Mouse (Mus musculus) CH12.LX (cell line): ENCODE data around the gene Ptges. TPM values are rescaled to one million over a fixed set of nuclear protein-coding genes. Genes with fewer than 3 reads are reported as not detected.

Source experiments
- DNase-seq: peaks from one replicate; pipeline ENCODE4 v3.0.0-alpha.2; 2013; ENCODE audit errors: extremely low read depth
- H3K27ac ChIP-seq: 2 replicates; pipeline ENCODE4 v1.5.1; 2012; ENCODE audit warnings: low read depth, mild to moderate bottlenecking, control low read depth, moderate library complexity; ENCODE audit not compliant: insufficient read depth
- H3K27me3 ChIP-seq: replicated peaks from 2 replicates; pipeline ENCODE3; 2012; ENCODE audit warnings: inconsistent platforms
- H3K36me3 ChIP-seq, 2 experiments: replicated peaks in 1 of 2; 2 replicates each; pipeline versions ENCODE3 to v1.6.1; 2012; ENCODE audit warnings: inconsistent platforms in 1 of 2, low read length in 1 of 2, mild to moderate bottlenecking in 1 of 2, mixed read lengths in 1 of 2, moderate library complexity in 1 of 2; ENCODE audit not compliant: control insufficient read depth in 1 of 2, insufficient read depth in 1 of 2
- H3K4me1 ChIP-seq, 2 experiments: 2 replicates each; pipeline ENCODE4 v1.6.1; 2012; ENCODE audit warnings: inconsistent platforms in 1 of 2, moderate library complexity in 1 of 2; ENCODE audit not compliant: insufficient read depth in 2 of 2, control insufficient read depth in 1 of 2
- H3K4me2 ChIP-seq: 2 replicates; pipeline ENCODE4 v1.6.1; 2012; ENCODE audit warnings: low read depth, mild to moderate bottlenecking, control low read depth; ENCODE audit not compliant: poor library complexity, insufficient read depth, severe bottlenecking
- H3K4me3 ChIP-seq, 3 experiments: fragments of 150-350 bp in 1 of 3; sonication (generic) in 1 of 3; replicated peaks in 1 of 3; 2 replicates each; pipeline versions ENCODE3 to v1.5.1; 2011 to 2012; ENCODE audit warnings: low read depth in 2 of 3, low read length in 2 of 3, mild to moderate bottlenecking in 2 of 3, moderate library complexity in 2 of 3, control low read depth in 1 of 3, improper control_type of control experiment in 1 of 3, inconsistent platforms in 1 of 3, mixed read lengths in 1 of 3; ENCODE audit not compliant: poor library complexity in 1 of 3
- H3K79me2 ChIP-seq: replicated peaks from 2 replicates; pipeline ENCODE4 v1.6.1; 2012; ENCODE audit warnings: mild to moderate bottlenecking, moderate library complexity; ENCODE audit not compliant: control insufficient read depth, poor library complexity, insufficient read depth, severe bottlenecking; ENCODE audit errors: extremely low read depth
- H3K9ac ChIP-seq: 2 replicates; pipeline ENCODE4 v1.6.1; 2012; ENCODE audit warnings: low read depth, mild to moderate bottlenecking, control low read depth, moderate library complexity; ENCODE audit not compliant: insufficient read depth
- H3K9me3 ChIP-seq: replicated peaks from 2 replicates; pipeline ENCODE3; 2012; ENCODE audit warnings: low read length, inconsistent platforms, mixed read lengths
- CTCF ChIP-seq, 2 experiments: IDR thresholded peaks in 1 of 2; conservative IDR thresholded peaks in 1 of 2; 2 replicates each; pipeline ENCODE4 v1.5.1; 2011 to 2012; ENCODE audit warnings: low read depth in 2 of 2, low read length in 2 of 2, improper control_type of control experiment in 1 of 2, inconsistent platforms in 1 of 2, mild to moderate bottlenecking in 1 of 2, moderate library complexity in 1 of 2
- ETS1 ChIP-seq: conservative IDR thresholded peaks from 2 replicates; pipeline ENCODE4 v1.6.1; 2012; ENCODE audit warnings: low read depth, mild to moderate bottlenecking, inconsistent platforms, low read length, improper control_type of control experiment, moderate library complexity
- GABPA ChIP-seq: IDR thresholded peaks from 2 replicates; pipeline ENCODE4 v1.6.1; 2012; ENCODE audit warnings: low read depth, low read length, improper control_type of control experiment, inconsistent platforms; ENCODE audit not compliant: insufficient replicate concordance
- MYC ChIP-seq: IDR thresholded peaks from 2 replicates; pipeline ENCODE4 v1.6.1; 2011; ENCODE audit warnings: low read depth, mild to moderate bottlenecking, improper control_type of control experiment, low read length
- RAD21 ChIP-seq: IDR thresholded peaks from 2 replicates; pipeline ENCODE4 v1.6.1; 2011; ENCODE audit warnings: low read depth, mild to moderate bottlenecking, low read length, improper control_type of control experiment, moderate library complexity
- RCOR1 ChIP-seq: conservative IDR thresholded peaks from 2 replicates; pipeline ENCODE4 v1.6.1; 2012; ENCODE audit warnings: low read depth, mild to moderate bottlenecking, inconsistent platforms, low read length, improper control_type of control experiment
- SIN3A ChIP-seq: IDR thresholded peaks from 2 replicates; pipeline ENCODE4 v1.6.1; 2012; ENCODE audit warnings: low read length, improper control_type of control experiment, inconsistent platforms
- SMC3 ChIP-seq: IDR thresholded peaks from 2 replicates; pipeline ENCODE4 v1.6.1; 2011; ENCODE audit warnings: low read depth, low read length, improper control_type of control experiment
- TBP ChIP-seq: conservative IDR thresholded peaks from 2 replicates; pipeline ENCODE4 v1.6.1; 2011; ENCODE audit warnings: low read depth, low read length, improper control_type of control experiment
- TCF12 ChIP-seq: IDR thresholded peaks from 2 replicates; pipeline ENCODE4 v1.6.1; 2014; ENCODE audit warnings: low read depth, mild to moderate bottlenecking, inconsistent platforms, low read length, improper control_type of control experiment
- USF2 ChIP-seq: conservative IDR thresholded peaks from 2 replicates; pipeline ENCODE4 v1.6.1; 2011; ENCODE audit warnings: low read depth, low read length, improper control_type of control experiment
- dilution Hi-C: fragments of 300-500 bp; cut with MboI; formaldehyde crosslinking; loops from 2 replicates; pipeline ENCODE4 v1.14.3; 2020; ENCODE audit warnings: low sequenced_read_pairs; ENCODE audit not compliant: extremely low pct_unique_long_range_greater_than_20kb, extremely low pct_ligation_motif_present
- in situ Hi-C: fragments of 300-500 bp; cut with MboI; formaldehyde crosslinking; loops from 3 replicates; pipeline ENCODE4 v1.14.3; 2019; ENCODE audit warnings: low sequenced_read_pairs, low pct_ligation_motif_present, low pct_unique_long_range_greater_than_20kb, mixed read lengths
- polyA plus RNA-seq: library from polyadenylated mRNA; unstranded; fragments of >175 nt; gene quantifications from 2 replicates; pipeline ENCODE4 v1.2.1, GENCODE M21; 2012; ENCODE audit warnings: low read depth; ENCODE audit not compliant: insufficient read length
- total RNA-seq, 2 experiments: library from RNA; depleted of rRNA; stranded (reverse); fragments of 300-350 nt in 1 of 2; fragments of >200 nt in 1 of 2; gene quantifications; 2 replicates each; pipeline ENCODE4 v1.2.3; 2012 to 2014

Gene Ptges
- total and polyA plus RNA-seq, 3 experiments: 0.04 to 0.09 TPM; not detected in 1

DNA sequence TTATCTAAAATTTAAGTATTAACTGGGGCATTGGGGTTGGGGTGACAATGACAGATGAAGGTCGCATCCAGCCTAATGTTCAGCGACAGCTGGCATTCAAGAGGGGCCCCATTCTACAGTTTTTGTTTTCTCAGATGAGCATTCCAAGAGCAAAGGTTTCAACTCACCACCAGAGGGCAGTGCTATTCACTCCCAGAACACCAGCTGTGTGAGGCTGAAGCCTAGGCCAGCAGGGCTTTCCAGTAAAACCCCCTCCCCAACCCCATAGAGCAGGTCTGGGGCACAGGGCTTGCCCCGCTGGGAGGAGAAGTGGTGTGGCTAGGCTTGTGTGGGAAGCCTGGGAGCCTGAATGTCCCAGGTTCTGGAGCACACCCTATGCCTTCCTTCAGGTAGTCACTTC, 38.7 kb downstream of the Ptges start (continued):
- TF ChIP-seq MYC: no peak
- TF ChIP-seq TBP: no peak
- TF ChIP-seq, all 38 proteins: peak for 6

DNA sequence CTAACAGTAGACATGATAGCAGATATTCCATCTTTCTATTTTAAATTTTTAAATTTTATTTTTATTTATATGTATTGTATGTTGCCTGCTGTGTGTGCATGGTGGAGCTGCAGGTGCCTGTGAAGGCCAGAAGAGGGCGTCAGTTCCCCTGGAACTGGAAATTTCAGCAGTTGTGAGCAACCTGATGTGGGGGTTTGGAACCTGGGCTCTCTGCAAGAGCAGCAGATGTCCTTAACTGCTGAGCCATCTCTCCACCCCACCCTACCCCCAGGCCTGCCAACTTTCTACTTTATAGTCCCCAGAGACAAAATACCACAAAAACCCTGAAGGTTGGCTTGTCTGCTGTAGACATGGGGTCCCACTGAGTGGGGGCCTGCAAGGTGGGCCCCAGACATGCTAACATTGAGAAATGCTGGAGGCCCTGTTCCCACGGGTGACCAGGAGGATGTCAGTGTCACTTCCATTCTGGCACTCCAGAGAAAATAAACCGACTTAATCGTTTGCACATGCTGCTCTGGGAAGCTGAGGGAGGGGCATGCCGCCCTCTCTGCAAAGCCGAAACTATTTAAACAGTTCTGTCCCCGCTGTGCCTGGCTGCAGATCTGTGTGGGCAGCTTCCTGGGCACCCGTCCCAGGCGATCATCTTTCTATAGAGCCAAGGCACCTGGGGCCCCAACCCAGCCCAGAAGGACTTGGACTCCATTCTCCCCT, 44.1 kb downstream of the Ptges start:
- Histone ChIP-seq H3K79me2 (no peaks in the 10 kb centered on the region), H3K27ac (no peak overlapping the region), H3K4me1 (peaks cover 0 to 5% of the 10 kb centered on the region in 2 experiments; a peak in 1 of 4 replicates), H3K4me2 (no peak overlapping the region), H3K9me3 (peaks cover 17% of the 10 kb centered on the region), H3K9ac (no peak overlapping the region), H3K4me3 (no peak overlapping the region), H3K36me3 (no peaks in the 10 kb centered on the region), H3K27me3 (peaks cover 86% of the 10 kb centered on the region)
- dilution Hi-C loops (no loop called here), in situ Hi-C loops (no loop called here)
- no peak for DNase-seq
- TF ChIP-seq MYC (no peak), RCOR1 (no peak), SMC3 (no peak), GABPA (no peak), ETS1 (no peak), RAD21 (no peak)

DNA sequence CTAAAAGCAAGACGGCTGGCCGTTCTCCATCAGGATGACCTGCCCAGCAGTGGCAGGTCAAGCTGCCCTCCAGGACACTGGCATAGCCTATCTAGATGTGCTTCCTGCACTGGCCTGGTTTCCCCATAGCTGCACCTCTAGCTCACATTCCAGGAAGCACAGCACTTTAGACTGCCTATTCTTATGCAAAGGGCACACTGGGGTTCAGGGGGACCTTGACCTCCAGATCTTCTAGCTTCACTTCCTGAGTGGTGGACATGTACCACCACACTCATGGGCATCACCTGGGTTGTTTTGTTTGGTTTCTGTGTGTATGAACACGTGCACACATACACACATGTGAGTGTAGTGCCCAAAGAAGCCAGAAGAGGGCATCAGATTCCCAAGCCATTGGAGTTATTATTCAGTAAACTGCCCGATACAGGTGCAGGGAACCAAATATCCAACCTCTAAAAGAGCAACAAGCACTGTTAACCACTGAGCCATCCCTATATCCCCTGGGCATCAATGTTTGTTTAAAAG, 44.8 kb downstream of the Ptges start:
- Histone ChIP-seq H3K27me3 (peaks cover 86% of the 10 kb centered on the region), H3K4me2 (no peak overlapping the region), H3K4me1 (peaks cover 0 to 5% of the 10 kb centered on the region in 2 experiments; a peak in 1 of 4 replicates), H3K9me3 (peaks cover 17% of the 10 kb centered on the region), H3K79me2 (no peaks in the 10 kb centered on the region), H3K27ac (no peak overlapping the region), H3K36me3 (no peaks in the 10 kb centered on the region), H3K4me3 (no peak overlapping the region), H3K9ac (no peak overlapping the region)
- TF ChIP-seq CTCF (conservative IDR thresholded peaks at IDR 0.05 in 1 of 2, IDR thresholded peaks at IDR 0.05 in 1 of 2; ENCODE audit: low read depth in 2 of 2, low read length in 2 of 2) (peak in 1 of 2 experiments; percentile 12; a peak in 1 of 4 replicates), USF2 (no peak)
- dilution Hi-C loops (no loop called here), in situ Hi-C loops (no loop called here)
- DNase-seq: no peak

DNA sequence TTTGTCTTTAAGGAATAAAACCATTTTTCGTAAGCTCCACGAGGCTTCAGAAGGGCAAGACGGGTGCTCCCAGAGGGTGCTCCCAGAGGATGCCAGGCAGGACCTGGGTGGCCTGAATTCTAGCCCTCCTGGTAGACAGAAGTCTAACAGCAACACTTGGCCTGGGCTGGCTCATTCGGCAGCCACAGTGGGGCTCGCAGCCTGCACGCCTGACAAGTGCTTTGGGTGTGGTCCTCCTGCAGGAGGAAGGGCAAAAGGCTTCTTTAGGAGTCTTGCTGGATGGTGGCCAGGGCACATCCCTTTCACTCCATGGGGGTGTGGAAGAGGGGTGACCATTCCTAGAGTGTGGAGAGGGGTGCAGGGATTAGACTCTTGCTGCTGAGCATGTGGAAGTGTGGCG, 48.4 kb downstream of the Ptges start:
- Histone ChIP-seq H3K79me2 (no peaks in the 10 kb centered on the region), H3K36me3 (no peaks in the 10 kb centered on the region), H3K27ac (no peak overlapping the region), H3K4me3 (no peak overlapping the region), H3K9me3 (peaks cover 14% of the 10 kb centered on the region), H3K4me2 (no peak overlapping the region), H3K27me3 (peaks cover 82% of the 10 kb centered on the region), H3K9ac (no peak overlapping the region), H3K4me1 (peaks cover 0 to 13% of the 10 kb centered on the region in 2 experiments; a peak in 2 of 4 replicates)
- no peak for DNase-seq
- in situ Hi-C loops (no loop called here), dilution Hi-C loops (no loop called here)
- TF ChIP-seq SIN3A (no peak), TCF12 (no peak)
